Comparison of ENCODE assay signal across 8 mouse cellular contexts in the genomic region with DNA sequence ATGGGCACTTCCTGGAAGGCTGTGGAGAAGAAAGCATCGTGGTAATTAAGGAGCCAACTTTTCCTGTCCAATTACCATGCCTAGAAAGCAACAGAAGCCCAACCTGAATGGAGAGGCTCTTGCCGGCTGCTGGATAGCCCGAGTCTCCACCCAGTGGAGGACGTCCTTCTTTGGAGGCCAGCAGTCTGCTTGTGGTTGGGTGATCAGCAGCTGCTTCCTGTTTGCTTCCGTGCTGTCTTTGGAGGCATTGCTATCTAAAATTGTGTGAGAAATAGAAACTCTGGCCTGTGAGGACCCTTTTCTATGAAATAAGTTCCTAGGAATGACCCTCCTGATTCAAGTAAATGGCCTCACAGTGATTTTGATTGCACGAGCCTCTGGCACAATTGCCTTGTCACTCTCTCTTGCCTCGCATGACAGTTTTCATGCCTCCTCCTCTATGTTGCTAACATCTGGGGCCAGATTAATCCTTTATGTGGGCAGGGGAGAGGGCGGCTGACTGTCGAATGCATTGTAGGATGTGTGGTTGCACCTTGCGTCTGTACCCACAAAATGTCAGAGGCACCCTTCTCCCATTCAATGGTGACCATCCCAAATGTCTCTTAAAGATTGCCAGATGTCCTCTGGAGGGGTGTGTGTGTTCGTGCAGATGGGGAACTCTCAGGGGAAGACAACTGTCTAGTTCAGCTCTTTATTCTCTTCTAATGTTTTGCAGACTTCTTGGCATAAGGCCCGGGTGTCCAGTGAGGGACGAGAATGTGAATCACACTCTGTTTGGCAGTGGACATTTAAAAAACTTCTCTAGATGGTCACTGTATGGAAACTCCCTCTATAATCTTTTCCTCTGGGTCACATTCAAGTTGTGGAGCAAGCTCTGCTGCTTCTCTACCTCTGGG.
DNase-seq lines count a peak whose midpoint lies in the region; ATAC-seq and TF ChIP-seq lines count a peak whose summit lies in the region.

No protein-coding gene starts in this region.

- no peak overlapping the region for H3K9ac ChIP-seq in lung, embryonic 15.5 days
- H3K9ac ChIP-seq in midbrain, embryonic 15.5 days, result no peak overlapping the region

- no peaks in the 10 kb centered on the region for H3K27me3 ChIP-seq in lung, embryonic 15.5 days
- no peaks in the 10 kb centered on the region for H3K27me3 ChIP-seq in thymus, adult 2 months (ENCODE audit: control insufficient read depth, insufficient read depth, low read length)
- no peaks in the 10 kb centered on the region for H3K27me3 ChIP-seq in midbrain, embryonic 15.5 days (replicated peaks)

- peak; percentile 25 for DNase-seq in right cerebral cortex, postnatal 14 days
- no peak for DNase-seq in right cerebral cortex, postnatal 36 days (ENCODE audit: low spot score in 2 of 2)
- peak; percentile 58 for DNase-seq in c-Kit-positive CD71-negative TER-119-negative erythroid progenitor cells, embryonic 14.5 days (ENCODE audit: low read depth)
- DNase-seq in heart, postnatal 4 days, result peak; percentile 75
- peak; percentile 65 for DNase-seq in thymus, adult 2 months
- DNase-seq in retina, postnatal 1 day, result no peak

- H3K4me3 ChIP-seq in lung, embryonic 15.5 days, result no peak overlapping the region
- peak overlapping the region; percentile 41 for H3K4me3 ChIP-seq in thymus, adult 2 months (ENCODE audit: control insufficient read depth, insufficient read depth, low read length)
- no peak overlapping the region for H3K4me3 ChIP-seq in midbrain, embryonic 15.5 days

- peak overlapping the region; percentile 74 for H3K27ac ChIP-seq in lung, embryonic 15.5 days
- peak overlapping the region; percentile 83 for H3K27ac ChIP-seq in thymus, adult 2 months (ENCODE audit: control insufficient read depth, insufficient read depth, low read length)
- no peak overlapping the region for H3K27ac ChIP-seq in midbrain, embryonic 15.5 days

- H3K4me1 ChIP-seq in lung, embryonic 15.5 days, result peaks cover 17% of the 10 kb centered on the region
- peaks cover 16% of the 10 kb centered on the region for H3K4me1 ChIP-seq in thymus, adult 2 months (replicated peaks; ENCODE audit: control insufficient read depth, insufficient read depth, low read length)
- H3K4me1 ChIP-seq in midbrain, embryonic 15.5 days, result no peaks in the 10 kb centered on the region

- 33% methylated on average over 13 of the region's 13 CpGs for WGBS in lung, embryonic 15.5 days
- 7% methylated on average over 13 of the region's 13 CpGs for WGBS in thymus, adult 2 months
- WGBS in midbrain, embryonic 15.5 days, result 65% methylated on average over 13 of the region's 13 CpGs

- peak overlapping the region; percentile 31 for H3K4me2 ChIP-seq in lung, embryonic 15.5 days
- H3K4me2 ChIP-seq in midbrain, embryonic 15.5 days, result no peak overlapping the region

- H3K36me3 ChIP-seq in lung, embryonic 15.5 days, result no peaks in the 10 kb centered on the region
- H3K36me3 ChIP-seq in thymus, adult 2 months (ENCODE audit: control insufficient read depth, insufficient read depth, low read length), result no peaks in the 10 kb centered on the region
- no peaks in the 10 kb centered on the region for H3K36me3 ChIP-seq in midbrain, embryonic 15.5 days (replicated peaks)

- H3K9me3 ChIP-seq in lung, embryonic 15.5 days, result no peaks in the 10 kb centered on the region
- H3K9me3 ChIP-seq in midbrain, embryonic 15.5 days, result no peaks in the 10 kb centered on the region

- peak; percentile 86 for ATAC-seq in lung, embryonic 15.5 days (ENCODE audit: borderline replicate concordance, extremely low read depth, low FRiP score, low TSS enrichment)
- ATAC-seq in midbrain, embryonic 15.5 days (replicated peaks), result no peak

- TF ChIP-seq POLR2A in thymus, adult 2 months (IDR thresholded peaks at IDR 0.05; ENCODE audit: control insufficient read depth, extremely low read depth, insufficient read depth, low read length, poor library complexity), result no peak

- TF ChIP-seq CTCF in thymus, adult 2 months (IDR thresholded peaks at IDR 0.05; ENCODE audit: borderline replicate concordance, control insufficient read depth, extremely low read depth, insufficient read depth, low read length, poor library complexity), result no peak

Comparison
In these comparisons a context has a peak if more than half of its experiments do, and no peak if none do; other contexts are left out.
1. DNase-seq: peak in right cerebral cortex, postnatal 14 days (single experiment), c-Kit-positive CD71-negative TER-119-negative erythroid progenitor cells, embryonic 14.5 days (single experiment), heart, postnatal 4 days (single experiment) and thymus, adult 2 months (single experiment); none in right cerebral cortex, postnatal 36 days (0 of 2) and retina, postnatal 1 day (single experiment).